Comparison of ENCODE assay signal across 8 mouse cellular contexts in the genomic region with DNA sequence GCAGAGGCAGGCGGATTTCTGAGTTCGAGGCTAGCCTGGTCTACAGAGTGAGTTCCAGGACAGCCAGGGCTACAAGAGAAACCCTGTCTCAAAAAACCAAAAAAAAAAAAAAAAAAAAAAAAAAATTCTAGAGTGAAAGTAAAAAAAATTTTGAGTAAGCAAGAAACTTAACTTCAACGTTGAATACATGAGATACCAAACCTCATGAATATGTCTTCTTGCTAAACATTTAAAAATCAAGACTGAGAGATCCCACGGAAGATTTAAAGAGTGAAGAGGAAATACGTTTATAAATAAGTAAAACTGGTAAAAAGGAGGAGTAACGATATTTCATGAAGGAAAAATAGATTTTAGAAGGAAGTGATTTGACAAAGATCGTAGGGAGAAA. TPM values are rescaled to one million over a fixed set of nuclear protein-coding genes. Genes with fewer than 3 reads are reported as not detected.
DNase-seq lines count a peak whose midpoint lies in the region; ATAC-seq and TF ChIP-seq lines count a peak whose summit lies in the region.

No protein-coding gene starts in this region.

- no peaks in the 10 kb centered on the region for H3K27me3 ChIP-seq in forebrain, embryonic 10.5 days (ENCODE audit: poor library complexity, severe bottlenecking)
- no peaks in the 10 kb centered on the region for H3K27me3 ChIP-seq in intestine, postnatal 0 days (replicated peaks; ENCODE audit: control insufficient read depth, insufficient read depth, low read length)
- no peaks in the 10 kb centered on the region for H3K27me3 ChIP-seq in neural tube, embryonic 13.5 days

- DNase-seq in lung, adult 2 months = no peak
- DNase-seq in lung, postnatal 36 days = no peak
- DNase-seq in forebrain, embryonic 10.5 days (ENCODE audit: extremely low spot score, low spot score) = no peak
- DNase-seq in right cerebral cortex, postnatal 10 days (ENCODE audit: low spot score in 2 of 2) = no peak

- no peaks in the 10 kb centered on the region for H3K36me3 ChIP-seq in forebrain, embryonic 10.5 days (replicated peaks)
- no peaks in the 10 kb centered on the region for H3K36me3 ChIP-seq in intestine, postnatal 0 days (ENCODE audit: control insufficient read depth, insufficient read depth)
- H3K36me3 ChIP-seq in neural tube, embryonic 13.5 days = peaks cover 2% of the 10 kb centered on the region; the same call in 1 of the 2 replicates

- peaks cover 7% of the 10 kb centered on the region for H3K4me1 ChIP-seq in lung, adult 2 months (ENCODE audit: control insufficient read depth, insufficient read depth, low read length)
- peaks cover 14% of the 10 kb centered on the region for H3K4me1 ChIP-seq in forebrain, embryonic 10.5 days
- peaks cover 3% of the 10 kb centered on the region; the same call in 1 of the 2 replicates for H3K4me1 ChIP-seq in intestine, postnatal 0 days (replicated peaks; ENCODE audit: control insufficient read depth, insufficient read depth, low read length)
- peaks cover 16% of the 10 kb centered on the region for H3K4me1 ChIP-seq in neural tube, embryonic 13.5 days (replicated peaks)

- peak overlapping the region; percentile 51 for H3K4me3 ChIP-seq in lung, adult 2 months (replicated peaks; ENCODE audit: extremely low read depth, low read depth, low read length)
- H3K4me3 ChIP-seq in forebrain, embryonic 10.5 days = peak overlapping the region; percentile 81
- peak overlapping the region; percentile 89 for H3K4me3 ChIP-seq in intestine, postnatal 0 days (ENCODE audit: low read depth, low read length)
- peak overlapping the region; percentile 74 for H3K4me3 ChIP-seq in neural tube, embryonic 13.5 days

- TF ChIP-seq POLR2A in lung, adult 2 months (IDR thresholded peaks at IDR 0.05; ENCODE audit: borderline replicate concordance, extremely low read depth, low read depth, low read length) = no peak

- 27% methylated on average over 7 of the region's 7 CpGs for WGBS in lung, adult 2 months
- 49% methylated on average over 7 of the region's 7 CpGs for WGBS in forebrain, embryonic 10.5 days
- WGBS in intestine, postnatal 0 days = 38% methylated on average over 7 of the region's 7 CpGs
- WGBS in neural tube, embryonic 13.5 days = 51% methylated on average over 7 of the region's 7 CpGs

- ATAC-seq in intestine, postnatal 0 days = no peak
- ATAC-seq in neural tube, embryonic 13.5 days (ENCODE audit: low read depth) = no peak
- ATAC-seq in granulocyte monocyte progenitor cell, adult 5-6 weeks (replicated peaks; ENCODE audit: poor library complexity, severe bottlenecking) = no peak
- no peak for ATAC-seq in frontal cortex, adult (ENCODE audit: low TSS enrichment)

- no peak overlapping the region for H3K27ac ChIP-seq in forebrain, embryonic 10.5 days
- no peak overlapping the region for H3K27ac ChIP-seq in intestine, postnatal 0 days (ENCODE audit: low read depth, low read length)
- no peak overlapping the region for H3K27ac ChIP-seq in neural tube, embryonic 13.5 days (replicated peaks)

- no peaks in the 10 kb centered on the region for H3K9me3 ChIP-seq in forebrain, embryonic 10.5 days
- H3K9me3 ChIP-seq in intestine, postnatal 0 days (ENCODE audit: control insufficient read depth) = no peaks in the 10 kb centered on the region
- no peaks in the 10 kb centered on the region for H3K9me3 ChIP-seq in neural tube, embryonic 13.5 days

- peak overlapping the region; percentile 74 for H3K4me2 ChIP-seq in intestine, postnatal 0 days (replicated peaks; ENCODE audit: low read depth)
- peak overlapping the region; percentile 73 for H3K4me2 ChIP-seq in neural tube, embryonic 13.5 days

- peak overlapping the region; percentile 88; the same call in 1 of the 2 replicates for H3K9ac ChIP-seq in intestine, postnatal 0 days (ENCODE audit: low read depth, low read length)
- H3K9ac ChIP-seq in neural tube, embryonic 13.5 days = no peak overlapping the region

- TF ChIP-seq CTCF in lung, adult 2 months (IDR thresholded peaks at IDR 0.05; ENCODE audit: insufficient read depth, low read length) = no peak
- TF ChIP-seq CTCF in intestine, postnatal 0 days (IDR thresholded peaks at IDR 0.05; ENCODE audit: low read depth) = no peak

RNA-seq across cellular contexts. Expression of gene Avl9, which starts 0.5 kb away (rescaled TPM):
- polyA plus RNA-seq in lung, adult 2 months (2012; rRNA removed) = 6.0 and 8.4 TPM in 2 replicates
- polyA plus RNA-seq in forebrain, embryonic 10.5 days (2016; fragmentation: Nextera tagmentation; extraction: Ambion mirVana) = 15.3 and 16.8 TPM in 2 replicates
- 9.6 and 11.8 TPM in 2 replicates for polyA plus RNA-seq in intestine, postnatal 0 days (2015; fragmentation: Nextera tagmentation; extraction: Ambion mirVana)
- 26.5 and 29.5 TPM in 2 replicates for polyA plus RNA-seq in neural tube, embryonic 13.5 days (2015; fragmentation: Nextera tagmentation; extraction: Ambion mirVana)
- total RNA-seq in granulocyte monocyte progenitor cell, adult 5-6 weeks (2014; fragmentation: Nextera tagmentation) = 14.7 and 16.8 TPM in 2 replicates
- 16.2 and 20.7 TPM in 2 replicates for total RNA-seq in granulocyte monocyte progenitor cell, adult 5-6 weeks (2017)

RNA-seq across cellular contexts. Expression of gene Lsm5, which starts 9.7 kb away (rescaled TPM):
- polyA plus RNA-seq in lung, adult 2 months (2012; rRNA removed) = 2.5 and 3.1 TPM in 2 replicates
- 224 and 231 TPM in 2 replicates for polyA plus RNA-seq in forebrain, embryonic 10.5 days (2016; fragmentation: Nextera tagmentation; extraction: Ambion mirVana)
- polyA plus RNA-seq in intestine, postnatal 0 days (2015; fragmentation: Nextera tagmentation; extraction: Ambion mirVana) = 84.9 TPM in 2 replicates
- polyA plus RNA-seq in neural tube, embryonic 13.5 days (2015; fragmentation: Nextera tagmentation; extraction: Ambion mirVana) = 90.2 and 91.6 TPM in 2 replicates
- total RNA-seq in granulocyte monocyte progenitor cell, adult 5-6 weeks (2014; fragmentation: Nextera tagmentation) = 187 and 189 TPM in 2 replicates
- total RNA-seq in granulocyte monocyte progenitor cell, adult 5-6 weeks (2017) = 202 and 238 TPM in 2 replicates

Comparison
In these comparisons a context has a peak if more than half of its experiments do, and no peak if none do; other contexts are left out.
1. RNA of gene Lsm5, which starts 9.7 kb away (polyA plus RNA-seq): 224 to 231 TPM in forebrain, embryonic 10.5 days, 90.2 to 91.6 TPM in neural tube, embryonic 13.5 days and 84.9 TPM in intestine, postnatal 0 days; 2.5 to 3.1 TPM in lung, adult 2 months; every median in the first group is over 10 times any median in the second.
2. Peak in every context shown above with its lines, with median percentiles within 50 percentile points of each other: H3K4me3 ChIP-seq.